Mouse (Mus musculus): ENCODE data around the gene Mri1. TPM values are rescaled to one million over a fixed set of nuclear protein-coding genes. Genes with fewer than 3 reads are reported as not detected.
A peak's percentile ranks its signal among the peaks of the same experiment; 100 is the strongest.

The Mri1 gene
- polyA plus RNA-seq, 1 experiment from 2014 or later = 47.9 TPM

- Histone ChIP-seq H3K4me1 (ENCODE audit: control insufficient read depth, insufficient read depth, low read depth, low read length) (no peaks in the 10 kb centered on the region), H3K4me3 (ENCODE audit: low read length) (no peak overlapping the region), H3K4me2 (ENCODE audit: low read length) (no peak overlapping the region), H3K9me3 (ENCODE audit: control insufficient read depth, low read length) (no peaks in the 10 kb centered on the region), H3K36me3 (ENCODE audit: control insufficient read depth, insufficient read depth, low read length) (no peaks in the 10 kb centered on the region), H3K9ac (ENCODE audit: low read depth, low read length) (no peak overlapping the region), H3K27ac (ENCODE audit: low read depth, low read length) (no peak overlapping the region), H3K27me3 (replicated peaks; ENCODE audit: control insufficient read depth, insufficient read depth, low read length) (no peaks in the 10 kb centered on the region)
- 62% methylated on average over 1 of the region's 1 CpGs for WGBS
- no peak for ATAC-seq
These were observed 19.3 kb upstream of the Mri1 start for GRCm38 (mm10) chr8:84276447-84276846.

DNA sequence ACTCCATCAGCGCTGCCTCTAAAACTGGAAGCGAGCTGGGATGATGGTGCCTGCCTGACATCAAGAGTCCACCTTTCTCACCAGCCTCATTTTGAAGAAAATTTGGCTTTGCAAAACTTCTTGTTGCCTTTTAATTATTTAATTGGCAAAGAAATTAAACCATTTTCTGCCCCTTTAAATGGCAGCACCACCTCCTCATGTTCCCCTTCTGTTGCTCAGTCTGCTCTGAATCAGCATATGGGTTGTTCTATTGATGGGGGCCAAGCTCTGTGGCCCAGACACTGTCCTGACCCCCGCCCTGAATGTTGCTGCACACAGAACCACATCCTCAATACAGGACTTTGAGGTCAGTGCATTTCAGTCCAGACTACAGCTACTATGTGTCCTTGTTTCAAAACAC lies 16.8 kb upstream of the Mri1 start:
- WGBS = 83% methylated on average over 3 of the region's 3 CpGs
- H3K36me3 ChIP-seq (ENCODE audit: control insufficient read depth, insufficient read depth, low read length) = no peaks in the 10 kb centered on the region
- H3K4me1 ChIP-seq (ENCODE audit: control insufficient read depth, insufficient read depth, low read depth, low read length) = peaks cover 7% of the 10 kb centered on the region
- H3K4me2 ChIP-seq (ENCODE audit: low read length) = no peak overlapping the region
- ATAC-seq = no peak
- H3K9me3 ChIP-seq (ENCODE audit: control insufficient read depth, low read length) = no peaks in the 10 kb centered on the region
- H3K4me3 ChIP-seq (ENCODE audit: low read length) = no peak overlapping the region
- H3K27me3 ChIP-seq (replicated peaks; ENCODE audit: control insufficient read depth, insufficient read depth, low read length) = no peaks in the 10 kb centered on the region
- no peak overlapping the region for H3K27ac ChIP-seq (ENCODE audit: low read depth, low read length)
- H3K9ac ChIP-seq (ENCODE audit: low read depth, low read length) = no peak overlapping the region

DNA sequence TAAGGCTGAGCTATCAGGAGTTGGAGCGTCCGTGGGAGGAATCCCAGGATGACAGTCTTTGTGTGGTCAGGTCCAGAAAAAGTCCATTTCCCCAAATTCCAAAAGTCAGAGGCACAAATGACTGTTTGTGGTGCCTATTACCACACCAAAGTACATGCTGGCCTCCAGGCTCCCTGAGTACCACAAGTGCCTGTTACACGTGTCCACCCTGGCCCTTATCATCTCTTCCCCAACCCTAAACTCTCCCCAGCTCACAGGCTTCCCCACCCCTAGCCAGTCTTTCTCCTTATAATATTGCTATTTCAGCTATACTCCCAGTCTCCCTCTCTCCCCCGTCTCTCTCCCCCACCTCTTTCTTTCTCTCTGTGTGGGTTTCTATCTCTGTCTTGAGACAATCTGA lies 15.2 kb upstream of the Mri1 start:
- Histone ChIP-seq H3K27ac (ENCODE audit: low read depth, low read length) (no peak overlapping the region), H3K4me1 (ENCODE audit: control insufficient read depth, insufficient read depth, low read depth, low read length) (peaks cover 7% of the 10 kb centered on the region), H3K9ac (ENCODE audit: low read depth, low read length) (no peak overlapping the region), H3K9me3 (ENCODE audit: control insufficient read depth, low read length) (no peaks in the 10 kb centered on the region), H3K4me2 (ENCODE audit: low read length) (no peak overlapping the region), H3K36me3 (ENCODE audit: control insufficient read depth, insufficient read depth, low read length) (no peaks in the 10 kb centered on the region), H3K4me3 (ENCODE audit: low read length) (no peak overlapping the region), H3K27me3 (replicated peaks; ENCODE audit: control insufficient read depth, insufficient read depth, low read length) (no peaks in the 10 kb centered on the region)
- no peak for ATAC-seq
- 92% methylated on average over 4 of the region's 4 CpGs for WGBS

GRCm38 (mm10) chr8:84269950-84270773 lies 13.0 kb upstream of the Mri1 start, which contains the start of gene Ccdc130:
Ccdc130 (minus strand) TSS chr8:84270380.
- H3K4me3 ChIP-seq (ENCODE audit: low read length) = peak within 1 kb of the TSS; percentile 54
- H3K27me3 ChIP-seq (replicated peaks; ENCODE audit: control insufficient read depth, insufficient read depth, low read length) = no peaks in the 10 kb centered on the region
- peaks cover 7% of the 10 kb centered on the region for H3K4me1 ChIP-seq (ENCODE audit: control insufficient read depth, insufficient read depth, low read depth, low read length)
- H3K36me3 ChIP-seq (ENCODE audit: control insufficient read depth, insufficient read depth, low read length) = peaks cover 7% of the 10 kb centered on the region
- peak within 1 kb of the TSS; percentile 93 for H3K4me2 ChIP-seq (ENCODE audit: low read length)
- peak; percentile 99 for ATAC-seq
- WGBS = under 1% methylated on average over 44 of the region's 44 CpGs
- peak within 1 kb of the TSS; percentile 66 for H3K27ac ChIP-seq (ENCODE audit: low read depth, low read length)
- peak within 1 kb of the TSS; percentile 77 for H3K9ac ChIP-seq (ENCODE audit: low read depth, low read length)
- no peaks in the 10 kb centered on the region for H3K9me3 ChIP-seq (ENCODE audit: control insufficient read depth, low read length)

GRCm38 (mm10) chr8:84261098-84261497 lies 4.0 kb upstream of the Mri1 start:
- Histone ChIP-seq H3K9me3 (ENCODE audit: control insufficient read depth, low read length) (no peaks in the 10 kb centered on the region), H3K4me3 (ENCODE audit: low read length) (no peak overlapping the region), H3K27ac (ENCODE audit: low read depth, low read length) (no peak overlapping the region), H3K36me3 (ENCODE audit: control insufficient read depth, insufficient read depth, low read length) (peaks cover 39% of the 10 kb centered on the region), H3K9ac (ENCODE audit: low read depth, low read length) (no peak overlapping the region), H3K4me2 (ENCODE audit: low read length) (no peak overlapping the region), H3K4me1 (ENCODE audit: control insufficient read depth, insufficient read depth, low read depth, low read length) (peaks cover 12% of the 10 kb centered on the region), H3K27me3 (replicated peaks; ENCODE audit: control insufficient read depth, insufficient read depth, low read length) (no peaks in the 10 kb centered on the region)
- no peak for ATAC-seq
- WGBS = 94% methylated on average over 4 of the region's 4 CpGs

- ATAC-seq = no peak; the same call in none of the 2 replicates
- Histone ChIP-seq H3K4me2 (ENCODE audit: low read length) (peak overlapping the region; percentile 91), H3K4me1 (ENCODE audit: control insufficient read depth, insufficient read depth, low read depth, low read length) (peaks cover 15% of the 10 kb centered on the region), H3K36me3 (ENCODE audit: control insufficient read depth, insufficient read depth, low read length) (peaks cover 40% of the 10 kb centered on the region), H3K9ac (ENCODE audit: low read depth, low read length) (peak overlapping the region; percentile 78), H3K27me3 (replicated peaks; ENCODE audit: control insufficient read depth, insufficient read depth, low read length) (no peaks in the 10 kb centered on the region), H3K4me3 (ENCODE audit: low read length) (peak overlapping the region; percentile 67), H3K27ac (ENCODE audit: low read depth, low read length) (peak overlapping the region; percentile 90), H3K9me3 (ENCODE audit: control insufficient read depth, low read length) (no peaks in the 10 kb centered on the region)
- 15% methylated on average over 6 of the region's 6 CpGs for WGBS
These were observed 686 bp downstream of the Mri1 start for GRCm38 (mm10) chr8:84256458-84256821.

DNA sequence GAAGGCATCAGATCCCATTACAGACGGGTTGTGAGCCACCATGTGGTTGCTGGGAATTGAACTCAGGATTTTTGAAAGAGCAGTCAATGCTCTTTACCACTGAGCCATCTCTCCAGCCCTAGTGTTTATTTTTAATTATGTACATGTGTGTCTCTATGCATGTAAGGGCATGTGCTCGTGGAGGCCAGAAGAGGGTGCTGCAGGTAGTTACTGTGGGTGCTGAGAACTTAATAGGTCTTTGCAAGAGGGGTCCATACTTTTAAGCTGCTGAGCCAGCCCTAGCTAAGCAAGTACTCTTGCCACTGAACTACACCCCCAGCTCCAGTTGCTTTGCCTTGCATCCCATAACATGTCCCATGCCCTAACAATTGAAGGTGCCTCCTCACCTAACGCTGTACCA lies 1.3 kb downstream of the Mri1 start:
- Histone ChIP-seq H3K4me1 (ENCODE audit: control insufficient read depth, insufficient read depth, low read depth, low read length) (peaks cover 15% of the 10 kb centered on the region), H3K9ac (ENCODE audit: low read depth, low read length) (peak overlapping the region; percentile 78), H3K27ac (ENCODE audit: low read depth, low read length) (peak overlapping the region; percentile 90), H3K36me3 (ENCODE audit: control insufficient read depth, insufficient read depth, low read length) (peaks cover 40% of the 10 kb centered on the region), H3K4me3 (ENCODE audit: low read length) (peak overlapping the region; percentile 67), H3K4me2 (ENCODE audit: low read length) (peak overlapping the region; percentile 91), H3K9me3 (ENCODE audit: control insufficient read depth, low read length) (no peaks in the 10 kb centered on the region), H3K27me3 (replicated peaks; ENCODE audit: control insufficient read depth, insufficient read depth, low read length) (no peaks in the 10 kb centered on the region)
- 83% methylated on average over 3 of the region's 3 CpGs for WGBS
- peak; percentile 12; the same call in 1 of the 2 replicates for ATAC-seq

- no peaks in the 10 kb centered on the region for H3K9me3 ChIP-seq (ENCODE audit: control insufficient read depth, low read length)
- H3K4me3 ChIP-seq (ENCODE audit: low read length) = peak within 1 kb of the TSS; percentile 67
- no peaks in the 10 kb centered on the region; the same call in 1 of the 2 replicates for H3K4me1 ChIP-seq (ENCODE audit: control insufficient read depth, insufficient read depth, low read depth, low read length)
- peak; percentile 96 for ATAC-seq
- peak within 1 kb of the TSS; percentile 72 for H3K4me2 ChIP-seq (ENCODE audit: low read length)
- H3K27me3 ChIP-seq (replicated peaks; ENCODE audit: control insufficient read depth, insufficient read depth, low read length) = no peaks in the 10 kb centered on the region
- WGBS = 4% methylated on average over 52 of the region's 52 CpGs
- H3K36me3 ChIP-seq (ENCODE audit: control insufficient read depth, insufficient read depth, low read length) = peaks cover 54% of the 10 kb centered on the region
- peak within 1 kb of the TSS; percentile 73 for H3K9ac ChIP-seq (ENCODE audit: low read depth, low read length)
- H3K27ac ChIP-seq (ENCODE audit: low read depth, low read length) = peak within 1 kb of the TSS; percentile 66
These were observed 7.6 kb downstream of the Mri1 start, which contains the start of gene D8Ertd738e for GRCm38 (mm10) chr8:84249257-84250170. D8Ertd738e (minus strand) TSS chr8:84249719.

DNA sequence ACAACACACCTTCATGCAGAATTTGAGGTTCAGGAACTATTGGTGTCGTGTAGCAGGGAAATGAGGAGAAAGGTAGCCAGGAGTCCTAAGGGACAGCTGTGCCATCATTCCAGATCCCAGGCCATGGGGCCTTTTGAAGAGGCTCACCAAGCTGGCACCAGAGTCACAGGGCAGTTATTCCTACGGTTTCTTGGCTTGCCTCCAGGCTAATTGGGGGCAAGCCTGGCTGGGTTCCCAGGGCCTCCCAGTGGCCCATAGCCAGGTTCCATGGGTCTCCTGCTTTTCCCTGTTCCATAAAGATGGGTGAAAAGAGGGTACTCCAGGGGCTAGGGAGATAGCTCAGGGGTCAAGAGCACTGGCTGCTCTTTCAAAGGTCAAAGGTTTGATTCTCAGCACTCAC lies 15.3 kb downstream of the Mri1 start:
- Histone ChIP-seq H3K36me3 (ENCODE audit: control insufficient read depth, insufficient read depth, low read length) (peaks cover 19% of the 10 kb centered on the region), H3K9ac (ENCODE audit: low read depth, low read length) (no peak overlapping the region), H3K27me3 (replicated peaks; ENCODE audit: control insufficient read depth, insufficient read depth, low read length) (no peaks in the 10 kb centered on the region), H3K4me3 (ENCODE audit: low read length) (no peak overlapping the region), H3K9me3 (ENCODE audit: control insufficient read depth, low read length) (no peaks in the 10 kb centered on the region), H3K4me1 (ENCODE audit: control insufficient read depth, insufficient read depth, low read depth, low read length) (peaks cover 4% of the 10 kb centered on the region; the same call in 1 of the 2 replicates), H3K4me2 (ENCODE audit: low read length) (no peak overlapping the region), H3K27ac (ENCODE audit: low read depth, low read length) (no peak overlapping the region)
- WGBS = 52% methylated on average over 2 of the region's 2 CpGs
- no peak for ATAC-seq
